Mouse (Mus musculus) Patski (cell line): ENCODE results near the gene Vgll4. TPM values are rescaled to one million over a fixed set of nuclear protein-coding genes. Genes with fewer than 3 reads are reported as not detected.
A peak's percentile ranks its signal among the peaks of the same experiment; 100 is the strongest.

Experiments used
- ATAC-seq: fragments of 100-300 bp; one replicate; pipeline ENCODE4 v1.8.0; 2021
- CTCF ChIA-PET: fragments of 350-600 bp; sonication (Branson Sonifier 250); formaldehyde crosslinking; loops from one replicate; lab custom pipeline; 2022; ENCODE audit warnings: inconsistent platforms; lab: Charles Lee
- POLR2A ChIA-PET: fragments of 350-600 bp; sonication (Branson Sonifier 250); formaldehyde crosslinking; loops from one replicate; lab custom pipeline; 2022; ENCODE audit warnings: antibody characterized with exemption, inconsistent platforms; lab: Charles Lee
- DNase-seq: peaks from one replicate; pipeline ENCODE4 v3.0.0-alpha.2; 2011; ENCODE audit warnings: low read depth, low spot score
- H3K27me3 ChIP-seq: fragments of 371-371 bp; one replicate; pipeline ENCODE4 v1.5.1; 2021
- CTCF ChIP-seq: fragments of 100-300 bp; IDR thresholded peaks from one replicate; pipeline ENCODE4 v1.5.1; 2021
- in situ Hi-C: fragments of 300-500 bp; cut with MboI; formaldehyde crosslinking; loops from 3 replicates; pipeline ENCODE4 v1.11.1; 2018; ENCODE audit warnings: low pct_unique_long_range_greater_than_20kb, mixed read lengths
- polyA plus RNA-seq: library from polyadenylated mRNA; unstranded; gene quantifications from one replicate; pipeline ENCODE4 v1.2.3, GENCODE M21; 2021

Gene Vgll4
- polyA plus RNA-seq, 1 experiment from 2014 or later = 98.0 TPM

DNA sequence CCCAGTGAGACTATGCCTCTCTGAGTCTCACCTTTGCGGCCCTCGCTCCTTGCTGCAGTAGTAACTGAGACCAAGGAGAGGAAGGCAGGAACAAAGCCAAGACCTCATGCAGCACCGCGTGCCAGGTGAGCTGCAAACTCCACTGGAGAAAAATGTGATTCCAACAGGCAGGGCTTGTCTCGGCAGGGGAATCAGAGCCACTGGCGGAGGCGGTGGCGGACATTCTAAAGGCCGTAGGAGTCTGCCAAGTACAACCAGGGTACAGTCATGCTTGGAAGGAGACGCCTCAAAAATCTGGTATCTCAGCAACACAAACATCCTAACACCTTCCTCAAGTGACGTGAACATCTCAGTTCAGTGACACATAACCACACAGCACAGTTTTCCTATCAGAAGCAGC, 35.7 kb downstream of the Vgll4 start:
- in situ Hi-C loops = loop anchor here (5.0 to 25.0 kb wide), 3 partner anchors 33 to 328 kb away; partner anchors contain the start of genes Timp4 and Vgll4
- POLR2A ChIA-PET = interaction anchor here (0.5 kb wide), 1 partner anchor 204 kb away, joined by 3 read pairs; no protein-coding TSS in a partner anchor
- ATAC-seq (peak; percentile 76), DNase-seq (no peak)
- TF ChIP-seq CTCF = no peak
- H3K27me3 ChIP-seq = no peaks in the 10 kb centered on the region
- CTCF ChIA-PET = interaction anchor here (1.0 to 1.5 kb wide), 2 partner anchors 29 to 46 kb away, joined by 3 read pairs; no protein-coding TSS in a partner anchor

DNA sequence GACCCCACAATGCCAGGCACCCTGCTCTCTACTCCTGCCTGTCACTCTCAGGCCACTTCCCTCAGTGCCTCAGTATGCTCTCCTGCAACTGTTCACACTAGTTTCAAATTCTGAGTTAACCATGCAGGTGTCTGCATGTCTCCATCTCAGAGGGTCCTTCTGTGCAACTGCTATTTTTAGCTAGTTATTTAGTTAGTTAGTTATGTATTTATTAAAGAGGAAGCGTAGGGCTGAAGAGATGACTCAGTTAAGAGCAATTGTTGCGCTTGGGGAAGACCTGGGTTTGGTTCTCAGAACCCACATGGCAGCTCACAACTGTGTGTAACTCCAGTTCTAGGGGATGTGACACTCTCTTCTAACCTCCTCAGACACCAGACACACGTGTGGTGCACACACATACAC, 36.8 kb downstream of the Vgll4 start:
- DNase-seq = no peak
- no peak for ATAC-seq
- H3K27me3 ChIP-seq = no peaks in the 10 kb centered on the region
- in situ Hi-C loops = loop anchor here (5.0 to 25.0 kb wide), 3 partner anchors 34 to 329 kb away; partner anchors contain the start of genes Timp4 and Vgll4
- ChIA-PET POLR2A (interaction anchor here (1.4 to 5.4 kb wide), 2 partner anchors 30 to 36 kb away, joined by 4 to 35 read pairs; partner anchors contain the start of gene Vgll4), CTCF (interaction anchor here (1.1 to 2.4 kb wide), 4 partner anchors 9 to 34 kb away, joined by 4 to 11 read pairs (median 4); no protein-coding TSS in a partner anchor)
- no peak for TF ChIP-seq CTCF

DNA sequence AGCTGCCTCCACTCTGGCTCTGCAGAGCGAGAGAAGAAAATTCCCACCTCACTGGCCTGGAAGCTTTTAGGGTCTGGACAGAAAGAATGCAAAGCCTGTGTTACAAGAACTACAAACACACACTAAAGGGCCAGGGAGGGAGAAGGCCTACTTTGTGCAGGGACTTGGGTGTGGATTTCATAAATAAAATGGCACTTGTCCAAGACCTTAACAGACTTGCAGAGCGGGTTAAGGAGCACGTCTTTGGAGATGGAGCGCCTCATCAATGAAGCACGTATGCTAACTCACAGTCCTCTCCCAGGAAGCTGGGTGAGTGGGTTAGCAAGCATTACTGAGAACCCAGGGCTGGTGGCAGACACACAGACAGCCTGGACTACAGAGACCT, 37.7 kb downstream of the Vgll4 start:
- DNase-seq = no peak
- in situ Hi-C loops = loop anchor here (5.0 to 25.0 kb wide), 3 partner anchors 35 to 330 kb away; partner anchors contain the start of genes Timp4 and Vgll4
- H3K27me3 ChIP-seq = no peaks in the 10 kb centered on the region
- ChIA-PET CTCF (interaction anchor here (1.0 to 6.6 kb wide), 9 partner anchors 10 to 78 kb away, joined by 3 to 153 read pairs (median 5); partner anchors contain the start of gene Vgll4), POLR2A (interaction anchor here (1.4 to 5.4 kb wide), 2 partner anchors 31 to 37 kb away, joined by 4 to 35 read pairs; partner anchors contain the start of gene Vgll4)
- ATAC-seq = no peak
- no peak for TF ChIP-seq CTCF

DNA sequence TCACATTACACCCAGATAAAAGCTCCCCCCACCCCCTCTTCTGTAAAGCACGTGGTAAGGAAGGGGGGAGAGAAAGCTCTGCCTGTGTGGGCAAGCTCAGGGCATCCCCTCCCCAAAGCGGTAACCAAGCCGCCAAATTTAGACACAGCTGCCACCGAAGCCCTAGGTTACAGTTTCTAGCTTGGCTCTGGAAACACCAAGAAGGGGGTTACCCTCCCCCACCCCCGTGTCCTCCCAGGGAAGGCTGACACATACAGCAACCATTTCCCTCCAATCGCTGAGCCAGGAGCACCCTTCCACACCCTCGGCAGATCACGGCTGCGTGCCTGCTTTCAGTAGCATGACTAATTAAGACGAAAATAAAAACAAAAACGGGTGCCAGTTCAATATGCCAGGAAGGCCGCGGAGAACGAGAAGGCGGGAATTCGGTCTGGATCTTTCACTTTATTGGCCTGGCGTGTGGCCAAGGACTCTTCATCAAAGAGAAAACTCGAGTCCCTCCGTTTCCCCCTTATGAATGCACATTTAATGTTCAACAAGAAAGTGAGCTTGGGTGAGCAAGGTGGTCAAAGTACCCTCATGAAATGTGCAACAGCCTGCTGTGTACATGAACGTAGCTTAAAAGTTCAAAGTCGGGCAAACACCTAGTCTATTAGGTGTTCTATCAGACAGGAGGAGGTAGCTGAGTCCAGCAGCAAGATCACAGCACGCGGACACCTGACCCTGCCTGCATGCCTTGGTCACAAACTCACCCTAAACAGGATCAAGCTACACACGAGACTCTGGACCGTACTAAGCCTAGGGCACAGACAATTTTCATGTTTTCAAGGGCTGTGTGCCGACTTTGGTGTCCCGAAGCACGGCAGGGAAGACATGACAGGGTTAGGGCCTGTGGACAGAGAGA, 38.3 kb downstream of the Vgll4 start:
- no peak for TF ChIP-seq CTCF
- DNase-seq (no peak), ATAC-seq (peak; percentile 27)
- CTCF ChIA-PET = interaction anchor here (0.7 to 6.6 kb wide), 11 partner anchors 10 to 207 kb away, joined by 3 to 153 read pairs (median 4); partner anchors contain the start of gene Vgll4
- in situ Hi-C loops = loop anchor here (5.0 to 25.0 kb wide), 3 partner anchors 36 to 331 kb away; partner anchors contain the start of genes Timp4 and Vgll4
- POLR2A ChIA-PET = interaction anchor here (0.5 to 5.4 kb wide), 4 partner anchors 18 to 74 kb away, joined by 3 to 35 read pairs (median 4); partner anchors contain the start of gene Vgll4
- H3K27me3 ChIP-seq = no peaks in the 10 kb centered on the region

DNA sequence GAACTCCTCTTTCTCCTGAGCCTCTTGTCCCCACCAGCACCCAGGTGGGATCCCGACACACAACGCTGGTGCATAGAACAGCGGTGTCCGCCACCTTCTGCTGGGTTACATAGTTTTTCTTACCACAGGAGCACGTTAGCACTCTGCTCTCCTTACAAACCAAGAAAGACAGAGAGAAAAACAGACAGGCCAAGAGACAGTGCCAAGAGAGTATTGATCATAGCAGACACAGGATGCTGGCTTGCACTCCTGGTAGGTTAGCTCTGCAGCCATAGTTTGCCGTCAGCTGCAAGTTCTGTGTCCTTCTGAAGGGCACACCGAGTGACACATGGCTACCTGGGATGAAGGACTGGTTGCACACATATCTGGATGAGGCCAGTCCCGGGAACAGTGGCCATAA, 39.1 kb downstream of the Vgll4 start:
- no peak for ATAC-seq
- H3K27me3 ChIP-seq = no peaks in the 10 kb centered on the region
- TF ChIP-seq CTCF = no peak
- in situ Hi-C loops = loop anchor here (5.0 to 25.0 kb wide), 3 partner anchors 37 to 332 kb away; partner anchors contain the start of genes Timp4 and Vgll4
- POLR2A ChIA-PET = interaction anchor here (1.9 to 5.4 kb wide), 2 partner anchors 38 to 75 kb away, joined by 5 to 35 read pairs; partner anchors contain the start of gene Vgll4
- DNase-seq = no peak
- CTCF ChIA-PET = interaction anchor here (0.7 to 9.1 kb wide), 7 partner anchors 11 to 206 kb away, joined by 3 to 153 read pairs (median 11); partner anchors contain the start of gene Vgll4

GRCm38 (mm10) chr6:114930038-114930591, 39.7 kb downstream of the Vgll4 start:
- DNase-seq (no peak), ATAC-seq (no peak)
- no peak for TF ChIP-seq CTCF
- in situ Hi-C loops = loop anchor here (5.0 to 25.0 kb wide), 3 partner anchors 37 to 332 kb away; partner anchors contain the start of genes Timp4 and Vgll4
- H3K27me3 ChIP-seq = no peaks in the 10 kb centered on the region
- ChIA-PET CTCF (interaction anchor here (1.2 to 9.1 kb wide), 15 partner anchors 9 to 100 kb away, joined by 3 to 153 read pairs (median 7); partner anchors contain the start of gene Vgll4), POLR2A (interaction anchor here (1.1 to 5.4 kb wide), 3 partner anchors 39 to 78 kb away, joined by 3 to 35 read pairs (median 5); partner anchors contain the start of gene Vgll4)

DNA sequence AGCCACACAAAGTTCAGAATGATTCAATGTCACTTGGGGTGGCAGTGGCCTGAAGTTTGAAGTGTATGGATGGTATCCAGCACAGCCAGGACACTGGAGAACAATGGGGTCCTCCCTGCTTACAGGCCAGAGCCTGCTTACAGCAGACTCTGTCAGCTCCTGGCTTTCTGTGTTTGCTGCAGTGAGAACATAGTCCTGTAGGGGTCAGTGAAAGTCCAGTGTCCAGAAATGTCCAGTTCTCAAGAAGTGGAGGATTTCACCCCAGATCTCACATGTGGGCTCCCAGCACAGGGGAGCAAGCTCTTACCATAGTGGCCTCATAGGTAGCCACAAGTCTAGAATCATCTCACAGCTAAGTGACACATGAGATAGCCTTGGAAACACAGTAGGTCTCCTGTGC, 40.4 kb downstream of the Vgll4 start:
- CTCF ChIA-PET = interaction anchor here (0.8 to 9.1 kb wide), 25 partner anchors 10 to 216 kb away, joined by 3 to 153 read pairs (median 5); no protein-coding TSS in a partner anchor
- POLR2A ChIA-PET = interaction anchor here (0.6 to 5.4 kb wide), 3 partner anchors 40 to 85 kb away, joined by 3 to 35 read pairs (median 3); partner anchors contain the start of gene Vgll4
- TF ChIP-seq CTCF = peak; percentile 82
- no peaks in the 10 kb centered on the region for H3K27me3 ChIP-seq
- DNase-seq (no peak), ATAC-seq (no peak)
- in situ Hi-C loops = loop anchor here (25.0 kb wide), 1 partner anchor 333 kb away; the partner anchor contains the start of gene Timp4

DNA sequence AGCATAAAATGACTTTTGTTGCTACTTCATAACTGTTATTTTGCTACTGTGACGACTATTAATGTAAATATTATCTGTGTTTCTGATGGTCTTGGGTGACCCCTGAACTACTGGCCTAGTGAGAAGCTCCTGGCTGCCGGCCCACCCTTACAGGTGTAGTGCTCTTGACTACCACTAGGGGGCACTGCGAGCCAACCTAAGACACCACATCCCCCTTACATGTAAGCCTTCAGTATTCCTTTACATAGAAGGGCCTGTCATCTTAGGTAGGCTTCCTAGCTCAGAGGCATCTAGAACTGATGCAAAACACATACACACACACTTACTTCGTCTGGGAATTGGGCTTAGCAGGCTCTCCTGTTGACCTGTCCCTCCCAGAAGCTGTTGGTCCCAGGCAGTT, 41.3 kb downstream of the Vgll4 start:
- DNase-seq = no peak
- POLR2A ChIA-PET = interaction anchor here (5.4 kb wide), 1 partner anchor 41 kb away, joined by 35 read pairs; the partner anchor contains the start of gene Vgll4
- in situ Hi-C loops = loop anchor here (25.0 kb wide), 1 partner anchor 334 kb away; the partner anchor contains the start of gene Timp4
- peak; percentile 91 for TF ChIP-seq CTCF
- CTCF ChIA-PET = interaction anchor here (0.8 to 9.1 kb wide), 27 partner anchors 12 to 215 kb away, joined by 3 to 153 read pairs (median 5); no protein-coding TSS in a partner anchor
- no peak for ATAC-seq
- no peaks in the 10 kb centered on the region for H3K27me3 ChIP-seq

DNA sequence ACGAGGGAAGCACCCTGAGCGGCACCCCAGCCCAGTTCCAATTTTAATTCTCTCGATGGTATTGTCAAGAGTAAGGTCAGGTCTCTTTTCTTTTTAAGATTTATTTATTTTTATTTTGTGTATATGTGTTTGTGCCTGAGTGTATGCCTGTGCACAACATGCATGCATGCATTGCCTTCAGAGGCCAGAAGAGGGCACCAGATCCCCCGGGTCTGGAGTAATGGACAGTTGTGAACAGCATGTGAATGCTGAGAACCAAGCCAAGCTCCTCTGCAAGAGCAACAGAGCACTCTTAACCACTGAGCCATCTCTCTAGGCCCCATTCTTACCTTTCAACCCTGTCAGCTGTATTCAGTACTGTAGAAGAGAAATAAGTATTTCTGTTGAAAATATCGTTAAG, 42.4 kb downstream of the Vgll4 start:
- TF ChIP-seq CTCF = peak; percentile 50
- ATAC-seq (no peak), DNase-seq (no peak)
- no peaks in the 10 kb centered on the region for H3K27me3 ChIP-seq
- in situ Hi-C loops = loop anchor here (25.0 kb wide), 1 partner anchor 335 kb away; the partner anchor contains the start of gene Timp4
- ChIA-PET CTCF (interaction anchor here (6.6 to 9.1 kb wide), 2 partner anchors 83 to 102 kb away, joined by 81 to 153 read pairs; no protein-coding TSS in a partner anchor), POLR2A (no interaction called here)
